ENCODE assay signal across 11 mouse cellular contexts in genomic region chr5:143125601-143126000, GRCm38 (mm10). TPM values are rescaled to one million over a fixed set of nuclear protein-coding genes. Genes with fewer than 3 reads are reported as not detected.
A peak's percentile ranks its signal among the peaks of the same experiment; 100 is the strongest.
DNase-seq lines count a peak whose midpoint lies in the region; ATAC-seq and TF ChIP-seq lines count a peak whose summit lies in the region.
"Had no signal": no experiment of that assay in that cellular context is flagged by ENCODE, and none has a peak within 500 bp of the region (broad histone marks: within the 10 kb centered on the region; RNA-seq: fewer than 3 reads in every experiment).

No protein-coding gene starts in this region.

- H3K27ac ChIP-seq in hindbrain, embryonic 11.5 days (ENCODE audit: low read depth, low read length) = no peak overlapping the region
- H3K27ac ChIP-seq in left cerebral cortex, adult 2 months = no peak overlapping the region
- H3K27ac ChIP-seq: heart, embryonic 15.5 days had no signal

- no peak overlapping the region for H3K4me3 ChIP-seq in hindbrain, embryonic 11.5 days (ENCODE audit: low read depth, low read length)
- H3K4me3 ChIP-seq in left cerebral cortex, adult 2 months = no peak overlapping the region
- no peak overlapping the region for H3K4me3 ChIP-seq in lung, adult 2 months (replicated peaks; ENCODE audit: extremely low read depth, low read depth, low read length)
- H3K4me3 ChIP-seq: heart, embryonic 15.5 days had no signal

- no peaks in the 10 kb centered on the region for H3K4me1 ChIP-seq in hindbrain, embryonic 11.5 days (replicated peaks; ENCODE audit: control insufficient read depth, insufficient read depth, low read length)
- no peaks in the 10 kb centered on the region for H3K4me1 ChIP-seq in lung, adult 2 months (ENCODE audit: control insufficient read depth, insufficient read depth, low read length)

- no peak for TF ChIP-seq CTCF in left cerebral cortex, adult 2 months (IDR thresholded peaks at IDR 0.05)
- no peak for TF ChIP-seq CTCF in lung, adult 2 months (IDR thresholded peaks at IDR 0.05; ENCODE audit: insufficient read depth, low read length)

- DNase-seq in cerebellum, postnatal 10 days = peak; percentile 33 to 42
- no peak for DNase-seq in cerebellum, adult 11-12 months
- DNase-seq in hindbrain, embryonic 11.5 days (ENCODE audit: low spot score) = peak; percentile 33
- DNase-seq in left cerebral cortex, adult 2 months (ENCODE audit: extremely low spot score in 1 of 2, low spot score in 2 of 2) = peak; percentile 19 to 52
- DNase-seq in right cerebral cortex, postnatal 14 days = peak; percentile 45
- no peak for DNase-seq in lung, adult 2 months
- no peak for DNase-seq in heart, postnatal 14 days

- H3K36me3 ChIP-seq in hindbrain, embryonic 11.5 days (ENCODE audit: control insufficient read depth, insufficient read depth, low read length) = no peaks in the 10 kb centered on the region
- H3K36me3 ChIP-seq: heart, embryonic 15.5 days had no signal

- H3K9me3 ChIP-seq in hindbrain, embryonic 11.5 days (ENCODE audit: control insufficient read depth, low read length) = no peaks in the 10 kb centered on the region
- H3K9me3 ChIP-seq: heart, embryonic 15.5 days had no signal

- H3K4me2 ChIP-seq in hindbrain, embryonic 11.5 days (replicated peaks; ENCODE audit: low read depth, low read length) = no peak overlapping the region
- H3K4me2 ChIP-seq: heart, embryonic 15.5 days had no signal

- no peaks in the 10 kb centered on the region for H3K27me3 ChIP-seq in hindbrain, embryonic 11.5 days (ENCODE audit: control insufficient read depth, insufficient read depth, low read length)
- H3K27me3 ChIP-seq: heart, embryonic 15.5 days; Patski had no signal

- H3K9ac ChIP-seq in hindbrain, embryonic 11.5 days (ENCODE audit: low read depth, low read length) = no peak overlapping the region
- H3K9ac ChIP-seq: heart, embryonic 15.5 days had no signal

- no peak for ATAC-seq in hindbrain, embryonic 11.5 days (ENCODE audit: low FRiP score)
- ATAC-seq in inflammation-experienced regulatory T-cells, adult 6 months = no peak
- ATAC-seq: Patski had no signal

- WGBS in hindbrain, embryonic 11.5 days = 44% methylated on average over 7 of the region's 7 CpGs
- 60% methylated on average over 7 of the region's 7 CpGs for WGBS in lung, adult 2 months

- TF ChIP-seq POLR2A in lung, adult 2 months (IDR thresholded peaks at IDR 0.05; ENCODE audit: borderline replicate concordance, extremely low read depth, low read depth, low read length) = no peak

- intact Hi-C loops in left cerebral cortex, adult 2 months (cut with DNase I) = no loop called here
- intact Hi-C loops in heart, postnatal 14 days (cut with DNase I) = no loop called here

RNA-seq across cellular contexts. Expression of gene Rnf216, which starts 12.8 kb away (rescaled TPM):
- polyA plus RNA-seq in hindbrain, embryonic 11.5 days (2014; fragmentation: Nextera tagmentation; extraction: Ambion mirVana) = 31.1 and 49.5 TPM in 2 replicates
- total RNA-seq in left cerebral cortex, adult 2 months (2021) = 10 to 100 TPM; 40.7 to 47.8 TPM
- polyA plus RNA-seq in lung, adult 2 months (2012; rRNA removed) = 27.7 and 29.8 TPM in 2 replicates
- 10 to 100 TPM; 25.7 to 29.4 TPM for total RNA-seq in heart, postnatal 14 days (2021)
- polyA plus RNA-seq in inflammation-experienced regulatory T-cells, adult 6 months (2017; shearing (Covaris generic)) = 10 to 100 TPM; 31.4 to 41.7 (median 32.2) TPM

RNA-seq across cellular contexts. Expression of gene Olfr718-ps1, which starts 21.8 kb away (rescaled TPM):
- polyA plus RNA-seq in hindbrain, embryonic 11.5 days (2014; fragmentation: Nextera tagmentation; extraction: Ambion mirVana) = not detected in 2 replicates
- total RNA-seq in left cerebral cortex, adult 2 months (2021) = under 1 TPM in 1 of 2 experiments, not detected in 1; 0.12 TPM
- polyA plus RNA-seq in lung, adult 2 months (2012; rRNA removed) = not detected in 2 replicates
- total RNA-seq in heart, postnatal 14 days (2021) = not detected
- polyA plus RNA-seq in inflammation-experienced regulatory T-cells, adult 6 months (2017; shearing (Covaris generic)) = under 1 TPM in 1 of 3 experiments, not detected in 2; 0.12 TPM
- polyA plus RNA-seq: heart, embryonic 15.5 days; large intestine, adult 2 months had no signal

RNA-seq across cellular contexts. Expression of gene Rbak, which starts 55.0 kb away (rescaled TPM):
- polyA plus RNA-seq in hindbrain, embryonic 11.5 days (2014; fragmentation: Nextera tagmentation; extraction: Ambion mirVana) = 12.7 and 17.0 TPM in 2 replicates
- 10 to 100 TPM; 14.2 to 14.5 TPM for total RNA-seq in left cerebral cortex, adult 2 months (2021)
- 3.2 and 4.8 TPM in 2 replicates for polyA plus RNA-seq in lung, adult 2 months (2012; rRNA removed)
- total RNA-seq in heart, postnatal 14 days (2021) = 1 to 10 TPM; 5.9 to 6.8 TPM
- 10 to 100 TPM in 1 of 3 experiments, 1 to 10 TPM in 2; 7.2 to 11.8 (median 7.7) TPM for polyA plus RNA-seq in inflammation-experienced regulatory T-cells, adult 6 months (2017; shearing (Covaris generic))

RNA-seq across cellular contexts. Expression of gene Spdye4b, which starts 55.2 kb away (rescaled TPM):
- polyA plus RNA-seq in hindbrain, embryonic 11.5 days (2014; fragmentation: Nextera tagmentation; extraction: Ambion mirVana) = not detected in 2 replicates
- total RNA-seq in left cerebral cortex, adult 2 months (2021) = not detected
- not detected in 2 replicates for polyA plus RNA-seq in lung, adult 2 months (2012; rRNA removed)
- not detected for total RNA-seq in heart, postnatal 14 days (2021)
- polyA plus RNA-seq in inflammation-experienced regulatory T-cells, adult 6 months (2017; shearing (Covaris generic)) = not detected
- polyA plus RNA-seq: heart, embryonic 15.5 days; large intestine, adult 2 months; Patski had no signal

Comparison
In these comparisons a context has a peak if more than half of its experiments do, and no peak if none do; other contexts are left out.
1. DNase-seq: peak in cerebellum, postnatal 10 days (2 of 2), hindbrain, embryonic 11.5 days (single experiment), left cerebral cortex, adult 2 months (2 of 2) and right cerebral cortex, postnatal 14 days (single experiment); none in cerebellum, adult 11-12 months (single experiment), lung, adult 2 months (single experiment) and heart, postnatal 14 days (0 of 2).